Mouse (Mus musculus) bone marrow, adult 2 months (tissue): Measurements from ENCODE around the gene Cacna1d. TPM values are rescaled to one million over a fixed set of nuclear protein-coding genes. Genes with fewer than 3 reads are reported as not detected.

Source experiments
- H3K27ac ChIP-seq: fragments of 200-500 bp; 2 replicates; pipeline ENCODE4 v1.5.1; 2012; ENCODE audit warnings: low read depth, mild to moderate bottlenecking, control low read depth, inconsistent platforms, low read length; ENCODE audit not compliant: control insufficient read depth, poor library complexity, insufficient read depth
- H3K4me1 ChIP-seq: fragments of 200-500 bp; 2 replicates; pipeline ENCODE4 v1.6.1; 2011; ENCODE audit warnings: low read length; ENCODE audit not compliant: control insufficient read depth, insufficient read depth
- H3K4me3 ChIP-seq: fragments of 200-500 bp; replicated peaks from 2 replicates; pipeline ENCODE3; 2011; ENCODE audit warnings: mild to moderate bottlenecking, low read depth, low read length, control low read depth; ENCODE audit not compliant: control insufficient read depth
- CTCF ChIP-seq: fragments of 200-500 bp; IDR thresholded peaks from 2 replicates; pipeline ENCODE4 v1.5.1; 2011; ENCODE audit warnings: low read length, control low read depth; ENCODE audit not compliant: control insufficient read depth, insufficient read depth
- POLR2A ChIP-seq: fragments of 200-500 bp; IDR thresholded peaks from 2 replicates; pipeline ENCODE4 v1.6.1; 2011; ENCODE audit warnings: low read depth, mild to moderate bottlenecking, control low read depth, low read length, borderline replicate concordance; ENCODE audit not compliant: control insufficient read depth
- WGBS: fragments of 180-500 bp; shearing (Covaris S2); methylation state at CpG from one replicate; pipeline ENCODE4 v1.1.7; 2018; 5-methylcytosine and 5-hydroxymethylcytosine counted together
- polyA plus RNA-seq: library from polyadenylated mRNA; stranded (reverse); fragments of >200 nt; gene quantifications from 2 replicates; pipeline ENCODE4 v1.2.4, GENCODE M21; 2011; ENCODE audit warnings: low replicate concordance; ENCODE audit not compliant: missing spikeins, insufficient read depth, insufficient read length

Gene Cacna1d
- polyA plus RNA-seq, 1 experiment = 1.7 TPM

DNA sequence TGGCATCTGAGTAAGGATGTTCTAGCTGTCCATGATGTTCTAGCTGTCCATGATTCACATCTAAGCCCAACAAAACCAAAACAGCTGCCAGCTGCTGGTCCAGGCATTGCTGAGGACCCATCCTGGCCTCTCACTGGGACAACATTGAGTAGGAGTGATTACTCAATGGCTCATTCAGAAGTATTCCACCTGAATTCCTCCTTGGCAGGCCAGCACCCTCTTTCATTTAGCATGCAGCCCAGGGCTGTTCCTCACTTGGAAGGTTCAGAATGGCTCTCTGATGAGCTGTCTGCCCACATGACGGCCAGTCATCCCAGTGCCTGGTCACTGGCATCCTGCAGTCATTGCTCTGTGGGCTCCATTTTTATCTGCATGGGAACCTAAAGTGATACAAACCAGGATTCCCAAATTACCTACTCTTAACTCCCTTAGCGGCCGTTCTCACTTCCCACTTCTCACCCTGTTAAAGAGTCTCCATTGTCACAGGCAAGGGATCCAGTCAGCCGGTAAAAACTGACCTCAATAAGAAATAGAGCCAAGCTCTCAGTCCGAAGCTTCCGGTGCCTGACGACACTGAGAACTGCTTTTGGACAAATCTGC, 250.2 kb downstream of the Cacna1d start:
- Histone ChIP-seq H3K4me1 (peaks cover 1% of the 10 kb centered on the region; the same call in 1 of the 2 replicates), H3K27ac (no peak overlapping the region), H3K4me3 (no peak overlapping the region)
- no peak for TF ChIP-seq CTCF
- no peak for TF ChIP-seq POLR2A
- WGBS = 86% methylated on average over 7 of the region's 7 CpGs

DNA sequence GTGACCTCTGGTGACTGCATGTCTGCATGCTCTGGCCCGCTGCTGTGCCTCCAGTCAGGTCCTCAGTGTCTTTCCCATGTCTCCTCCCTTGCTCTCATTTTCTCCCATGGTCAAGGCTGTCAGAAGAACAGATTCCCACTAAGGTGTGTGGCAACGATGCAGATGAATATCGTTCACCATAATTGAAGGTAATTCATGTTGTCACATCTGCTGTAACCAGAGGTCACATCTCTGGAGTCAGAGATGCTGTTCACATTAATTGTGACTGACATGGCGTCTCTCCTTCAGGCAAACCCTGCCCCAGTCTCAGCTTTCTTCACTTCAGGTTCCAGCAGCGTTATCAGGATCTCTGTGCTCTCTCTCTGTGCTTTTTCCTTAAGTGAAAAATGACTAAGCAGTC, 252.4 kb downstream of the Cacna1d start:
- H3K27ac ChIP-seq = no peak overlapping the region
- H3K4me3 ChIP-seq = no peak overlapping the region
- TF ChIP-seq POLR2A = no peak
- no peak for TF ChIP-seq CTCF
- 81% methylated on average over 5 of the region's 5 CpGs for WGBS
- H3K4me1 ChIP-seq = no peaks in the 10 kb centered on the region

DNA sequence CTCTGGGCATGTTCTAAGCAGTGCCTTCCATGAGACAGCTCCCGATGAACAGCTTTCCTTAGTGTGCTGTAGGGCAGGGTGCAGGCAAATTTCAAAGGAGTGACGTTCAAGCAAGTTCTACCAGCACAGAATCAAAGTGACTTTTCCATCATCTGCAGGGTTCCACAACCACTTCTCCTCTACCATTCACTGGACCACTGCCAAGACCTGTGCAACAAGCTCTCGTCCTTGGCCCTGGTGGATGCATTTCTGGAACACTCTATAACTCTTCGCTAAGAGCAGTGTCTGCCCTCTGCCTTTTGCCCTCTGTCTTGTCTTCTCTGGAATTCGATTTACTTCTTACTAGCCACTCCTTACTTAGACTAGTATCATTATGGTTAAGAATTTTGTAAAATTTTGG, 266.1 kb downstream of the Cacna1d start:
- 67% methylated on average over 5 of the region's 5 CpGs for WGBS
- TF ChIP-seq POLR2A (no peak), CTCF (no peak)
- H3K4me1 ChIP-seq = no peaks in the 10 kb centered on the region
- H3K27ac ChIP-seq = no peak overlapping the region
- no peak overlapping the region for H3K4me3 ChIP-seq

DNA sequence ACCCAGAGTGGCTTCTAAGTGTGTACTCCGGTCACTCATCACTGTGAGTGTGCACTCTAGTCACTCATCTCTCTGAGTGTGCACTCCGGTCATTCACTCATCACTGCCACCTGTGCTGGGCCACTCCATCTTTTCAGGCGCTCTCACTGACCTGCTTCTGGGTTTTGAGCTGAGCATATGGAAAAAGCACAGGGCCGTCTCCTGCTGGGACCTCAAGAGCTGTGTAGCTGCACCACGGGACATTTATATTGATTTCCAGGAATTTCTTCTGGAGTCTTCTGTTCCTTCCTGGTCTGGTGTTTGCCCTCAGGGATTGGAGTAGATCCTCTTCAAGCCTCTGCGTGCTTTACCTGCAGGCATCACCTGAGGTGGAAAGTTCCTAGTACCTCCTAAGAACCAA, 269.2 kb downstream of the Cacna1d start:
- Histone ChIP-seq H3K4me3 (no peak overlapping the region), H3K4me1 (no peaks in the 10 kb centered on the region; the same call in 1 of the 2 replicates), H3K27ac (no peak overlapping the region)
- TF ChIP-seq POLR2A (no peak), CTCF (no peak)
- 87% methylated on average over 6 of the region's 6 CpGs for WGBS

- Histone ChIP-seq H3K4me1 (no peaks in the 10 kb centered on the region; the same call in 1 of the 2 replicates), H3K4me3 (no peak overlapping the region)
- 86% methylated on average over 4 of the region's 4 CpGs for WGBS
Measured at GRCm38 (mm10) chr14:30219851-30220250, 271.4 kb downstream of the Cacna1d start.

DNA sequence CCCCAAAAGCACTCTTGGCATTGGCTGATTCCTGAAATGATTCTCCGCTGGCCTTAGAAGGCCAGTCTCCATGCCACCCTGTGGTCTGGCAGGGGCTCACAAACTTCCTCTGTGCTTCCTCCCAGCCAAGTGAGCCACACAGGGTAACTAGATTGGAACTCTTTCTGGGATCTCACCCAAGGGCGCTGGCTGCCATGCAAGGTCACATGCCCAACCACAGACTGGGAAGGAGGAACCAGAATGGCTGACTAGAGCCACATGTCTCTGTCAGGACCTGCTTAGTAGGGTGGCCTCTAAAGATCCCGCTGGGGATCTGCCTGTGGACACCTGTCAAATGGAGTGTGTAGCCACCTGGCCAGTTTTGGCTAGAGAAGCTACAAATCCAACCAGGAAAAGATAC, 273.1 kb downstream of the Cacna1d start:
- Histone ChIP-seq H3K4me1 (no peaks in the 10 kb centered on the region; the same call in 1 of the 2 replicates), H3K27ac (no peak overlapping the region), H3K4me3 (no peak overlapping the region)
- no peak for TF ChIP-seq POLR2A
- no peak for TF ChIP-seq CTCF
- 28% methylated on average over 3 of the region's 3 CpGs for WGBS

More at GRCm38 (mm10) chr14:30219851-30220250, 271.4 kb downstream of the Cacna1d start:
- no peak overlapping the region for H3K27ac ChIP-seq
- TF ChIP-seq POLR2A (no peak), CTCF (no peak)

DNA sequence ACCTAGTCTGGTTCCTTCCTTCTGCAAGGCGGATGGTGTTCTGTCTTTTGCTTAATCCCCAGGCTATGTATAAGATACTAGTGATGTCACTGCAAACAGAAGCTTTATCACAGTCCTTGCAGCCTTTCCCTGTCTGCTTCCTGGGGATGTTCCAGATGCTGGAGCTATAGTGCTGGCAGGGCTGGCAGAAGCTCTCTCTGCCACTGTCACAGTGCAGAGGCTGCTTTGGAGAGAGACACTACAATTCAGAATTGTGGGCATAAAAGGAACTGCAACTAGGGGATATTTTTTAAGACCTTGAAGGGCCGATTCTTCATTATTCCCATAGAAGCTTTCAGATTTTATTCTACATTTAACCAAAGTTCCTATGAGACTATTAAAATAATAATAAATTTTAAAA, 274.1 kb downstream of the Cacna1d start:
- Histone ChIP-seq H3K27ac (no peak overlapping the region), H3K4me1 (no peaks in the 10 kb centered on the region; the same call in 1 of the 2 replicates), H3K4me3 (no peak overlapping the region)
- WGBS = 60% methylated on average over 2 of the region's 2 CpGs
- TF ChIP-seq CTCF = no peak
- no peak for TF ChIP-seq POLR2A

DNA sequence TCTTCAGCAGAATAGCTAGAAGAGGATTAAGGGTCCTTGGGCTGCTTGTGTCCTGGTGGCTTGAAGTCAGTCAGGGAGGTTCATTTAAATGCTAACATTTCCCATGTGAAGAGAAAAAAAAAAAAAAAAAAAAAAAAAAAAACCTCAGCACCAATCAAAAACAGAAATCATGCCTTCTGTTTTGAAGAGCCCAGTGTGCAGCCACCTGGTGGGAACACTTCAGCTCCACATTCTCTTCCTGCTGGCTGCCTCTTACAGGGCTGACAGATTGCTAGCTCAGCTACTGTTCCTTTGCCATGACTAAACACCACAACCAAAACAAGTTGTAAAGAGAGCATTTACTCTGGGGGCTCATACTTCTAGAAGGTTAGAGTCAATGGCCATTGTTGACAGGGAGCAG, 283.1 kb downstream of the Cacna1d start:
- no peak overlapping the region for H3K27ac ChIP-seq
- no peak for TF ChIP-seq CTCF
- TF ChIP-seq POLR2A = no peak
- H3K4me3 ChIP-seq = no peak overlapping the region
- no peaks in the 10 kb centered on the region for H3K4me1 ChIP-seq

- TF ChIP-seq CTCF (no peak), POLR2A (no peak)
- Histone ChIP-seq H3K4me1 (no peaks in the 10 kb centered on the region), H3K4me3 (no peak overlapping the region), H3K27ac (no peak overlapping the region)
- 72% methylated on average over 3 of the region's 3 CpGs for WGBS
Measured at GRCm38 (mm10) chr14:30205821-30206220, 285.4 kb downstream of the Cacna1d start.
